Mouse (Mus musculus): ENCODE measurements around the gene Polr3g.
A peak's percentile ranks its signal among the peaks of the same experiment; 100 is the strongest.

DNA sequence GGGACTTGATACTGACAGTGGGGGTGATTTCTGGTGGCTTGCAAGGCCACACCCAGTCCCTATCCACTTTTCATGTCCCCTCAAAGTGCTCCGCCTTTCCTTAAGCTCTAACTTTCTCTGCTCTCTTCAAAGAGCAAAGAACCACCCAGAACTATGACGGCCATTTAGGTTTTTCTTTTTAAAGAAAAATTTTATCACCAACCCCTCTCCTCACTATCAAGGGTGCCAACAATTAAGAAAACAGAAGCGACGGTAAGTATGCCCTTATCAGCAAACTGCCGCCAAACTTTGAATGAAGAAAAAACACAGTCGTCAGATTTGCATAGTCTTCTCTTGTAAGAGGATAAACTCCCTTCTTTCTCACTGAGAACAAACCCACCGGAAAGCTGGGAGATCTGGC is 547 bp downstream of the Polr3g start:
- peak; percentile 49; the same call in 1 of the 2 replicates for TF ChIP-seq TCF12 (IDR thresholded peaks at IDR 0.05; ENCODE audit: low read depth, low read length)
- no peak for TF ChIP-seq HCFC1 (IDR thresholded peaks at IDR 0.05; ENCODE audit: low read depth, low read length)
- TF ChIP-seq POLR2A (IDR thresholded peaks at IDR 0.05; ENCODE audit: control insufficient read depth in 1 of 2, insufficient read depth in 1 of 2, low read depth in 1 of 2, low read length in 2 of 2, poor library complexity in 1 of 2) = no peak
- no peak for TF ChIP-seq CHD1 (IDR thresholded peaks at IDR 0.05; ENCODE audit: low read depth, low read length)
